ENCODE assay signal across 16 mouse cellular contexts in genomic region chr14:41094114-41094513, GRCm38 (mm10). TPM values are rescaled to one million over a fixed set of nuclear protein-coding genes. Genes with fewer than 3 reads are reported as not detected.
DNase-seq lines count a peak whose midpoint lies in the region; ATAC-seq and TF ChIP-seq lines count a peak whose summit lies in the region.
"Had no signal": no experiment of that assay in that cellular context is flagged by ENCODE, and none has a peak within 500 bp of the region (broad histone marks: within the 10 kb centered on the region; RNA-seq: fewer than 3 reads in every experiment).

No protein-coding gene starts in this region.

- TF ChIP-seq CTCF in intestine, postnatal 0 days (IDR thresholded peaks at IDR 0.05; ENCODE audit: low read depth) = peak; percentile 75
- peak; percentile 81 for TF ChIP-seq CTCF in midbrain, postnatal 0 days (IDR thresholded peaks at IDR 0.05)

- H3K4me1 ChIP-seq in intestine, postnatal 0 days (replicated peaks; ENCODE audit: control insufficient read depth, insufficient read depth, low read length) = no peaks in the 10 kb centered on the region
- no peaks in the 10 kb centered on the region for H3K4me1 ChIP-seq in intestine, embryonic 16.5 days (ENCODE audit: control insufficient read depth, insufficient read depth, low read length)
- no peaks in the 10 kb centered on the region for H3K4me1 ChIP-seq in midbrain, postnatal 0 days (ENCODE audit: insufficient read depth, low read length)
- no peaks in the 10 kb centered on the region for H3K4me1 ChIP-seq in midbrain, embryonic 16.5 days (ENCODE audit: control insufficient read depth, insufficient read depth, low read length)
- H3K4me1 ChIP-seq: intestine, embryonic 15.5 days; lung, embryonic 15.5 days; neural tube, embryonic 12.5 days had no signal

- H3K9me3 ChIP-seq in intestine, postnatal 0 days (ENCODE audit: control insufficient read depth) = no peaks in the 10 kb centered on the region
- no peaks in the 10 kb centered on the region for H3K9me3 ChIP-seq in intestine, embryonic 16.5 days (ENCODE audit: control insufficient read depth, low read length)
- no peaks in the 10 kb centered on the region for H3K9me3 ChIP-seq in midbrain, postnatal 0 days (ENCODE audit: low read length)
- H3K9me3 ChIP-seq in midbrain, embryonic 16.5 days (replicated peaks; ENCODE audit: control insufficient read depth, low read length, poor library complexity, severe bottlenecking) = no peaks in the 10 kb centered on the region
- H3K9me3 ChIP-seq: heart, embryonic 10.5 days; intestine, embryonic 15.5 days; lung, embryonic 15.5 days; neural tube, embryonic 12.5 days had no signal

- ATAC-seq in intestine, postnatal 0 days = no peak
- ATAC-seq in intestine, embryonic 16.5 days = no peak
- 0 out of 2 replicates have a peak, but pooled peaks have one; percentile 42 for ATAC-seq in midbrain, postnatal 0 days (ENCODE audit: low FRiP score)
- ATAC-seq in midbrain, embryonic 16.5 days = no peak
- ATAC-seq: intestine, embryonic 15.5 days had no signal

- no peak overlapping the region for H3K9ac ChIP-seq in intestine, postnatal 0 days (ENCODE audit: low read depth, low read length)
- no peak overlapping the region for H3K9ac ChIP-seq in intestine, embryonic 16.5 days (ENCODE audit: low read depth, low read length)
- no peak overlapping the region for H3K9ac ChIP-seq in midbrain, postnatal 0 days (replicated peaks; ENCODE audit: low read length, poor library complexity, severe bottlenecking)
- H3K9ac ChIP-seq in midbrain, embryonic 16.5 days (ENCODE audit: low read depth, low read length) = no peak overlapping the region
- H3K9ac ChIP-seq: intestine, embryonic 15.5 days; lung, embryonic 15.5 days; neural tube, embryonic 12.5 days had no signal

- H3K4me2 ChIP-seq in intestine, postnatal 0 days (replicated peaks; ENCODE audit: low read depth) = no peak overlapping the region
- H3K4me2 ChIP-seq in intestine, embryonic 16.5 days (ENCODE audit: low read depth, low read length) = no peak overlapping the region
- H3K4me2 ChIP-seq in midbrain, postnatal 0 days (ENCODE audit: low read depth, low read length, poor library complexity, severe bottlenecking) = no peak overlapping the region
- H3K4me2 ChIP-seq in midbrain, embryonic 16.5 days (ENCODE audit: low read length) = no peak overlapping the region
- H3K4me2 ChIP-seq: intestine, embryonic 15.5 days; lung, embryonic 15.5 days; neural tube, embryonic 12.5 days had no signal

- peak; percentile 30 for DNase-seq in midbrain, postnatal 0 days (ENCODE audit: low spot score)
- peak; percentile 4 for DNase-seq in brain, embryonic 18.5 days (ENCODE audit: low read depth, low spot score)
- DNase-seq in thymus, postnatal 0 days (ENCODE audit: low spot score) = no peak
- DNase-seq in thymus, adult 18-20 months = no peak
- no peak for DNase-seq in cerebellum, postnatal 36 days
- DNase-seq: cerebellum, adult 18-20 months; thymus, postnatal 36 days had no signal

- no peaks in the 10 kb centered on the region for H3K36me3 ChIP-seq in intestine, postnatal 0 days (ENCODE audit: control insufficient read depth, insufficient read depth)
- no peaks in the 10 kb centered on the region for H3K36me3 ChIP-seq in intestine, embryonic 16.5 days (ENCODE audit: control insufficient read depth, insufficient read depth, low read length)
- no peaks in the 10 kb centered on the region for H3K36me3 ChIP-seq in midbrain, postnatal 0 days (ENCODE audit: insufficient read depth, low read length)
- no peaks in the 10 kb centered on the region for H3K36me3 ChIP-seq in midbrain, embryonic 16.5 days (ENCODE audit: control insufficient read depth, insufficient read depth, low read length)
- H3K36me3 ChIP-seq: heart, embryonic 10.5 days; intestine, embryonic 15.5 days; lung, embryonic 15.5 days; neural tube, embryonic 12.5 days had no signal

- no peak overlapping the region for H3K27ac ChIP-seq in intestine, postnatal 0 days (ENCODE audit: low read depth, low read length)
- H3K27ac ChIP-seq in intestine, embryonic 16.5 days (ENCODE audit: low read length) = no peak overlapping the region
- no peak overlapping the region for H3K27ac ChIP-seq in midbrain, postnatal 0 days (ENCODE audit: low read depth, low read length)
- no peak overlapping the region for H3K27ac ChIP-seq in midbrain, embryonic 16.5 days (ENCODE audit: low read length)
- H3K27ac ChIP-seq: heart, embryonic 10.5 days; intestine, embryonic 15.5 days; lung, embryonic 15.5 days; neural tube, embryonic 12.5 days had no signal

- 46% methylated on average over 1 of the region's 1 CpGs for WGBS in intestine, postnatal 0 days
- 55% methylated on average over 1 of the region's 1 CpGs for WGBS in intestine, embryonic 16.5 days
- WGBS in midbrain, postnatal 0 days = 57% methylated on average over 1 of the region's 1 CpGs
- 58% methylated on average over 1 of the region's 1 CpGs for WGBS in midbrain, embryonic 16.5 days

- no peaks in the 10 kb centered on the region for H3K27me3 ChIP-seq in intestine, postnatal 0 days (replicated peaks; ENCODE audit: control insufficient read depth, insufficient read depth, low read length)
- H3K27me3 ChIP-seq in intestine, embryonic 16.5 days (replicated peaks; ENCODE audit: control insufficient read depth, insufficient read depth, low read length) = no peaks in the 10 kb centered on the region
- H3K27me3 ChIP-seq in midbrain, postnatal 0 days (ENCODE audit: insufficient read depth, low read length) = no peaks in the 10 kb centered on the region
- H3K27me3 ChIP-seq in midbrain, embryonic 16.5 days (ENCODE audit: control insufficient read depth, insufficient read depth, low read depth, low read length) = no peaks in the 10 kb centered on the region
- H3K27me3 ChIP-seq: intestine, embryonic 15.5 days; lung, embryonic 15.5 days; neural tube, embryonic 12.5 days had no signal

- no peak overlapping the region for H3K4me3 ChIP-seq in intestine, postnatal 0 days (ENCODE audit: low read depth, low read length)
- no peak overlapping the region for H3K4me3 ChIP-seq in intestine, embryonic 16.5 days (ENCODE audit: low read length)
- H3K4me3 ChIP-seq in midbrain, postnatal 0 days (ENCODE audit: low read depth, low read length) = no peak overlapping the region
- H3K4me3 ChIP-seq in midbrain, embryonic 16.5 days (ENCODE audit: low read depth, low read length) = no peak overlapping the region
- H3K4me3 ChIP-seq: heart, embryonic 10.5 days; intestine, embryonic 15.5 days; lung, embryonic 15.5 days; neural tube, embryonic 12.5 days had no signal

RNA-seq across cellular contexts. Expression of gene Mat1a, which starts 10.7 kb away (rescaled TPM):
- 0.08 TPM in 1 of 2 replicates, not detected in the other for polyA plus RNA-seq in intestine, postnatal 0 days (2015; fragmentation: Nextera tagmentation; extraction: Ambion mirVana)
- 2.7 and 4.0 TPM in 2 replicates for polyA plus RNA-seq in intestine, embryonic 16.5 days (2015; fragmentation: Nextera tagmentation; extraction: Ambion mirVana)
- not detected in 2 replicates for total RNA-seq in midbrain, postnatal 0 days (2014; rRNA removed)
- polyA plus RNA-seq in midbrain, postnatal 0 days (2015; fragmentation: Nextera tagmentation; extraction: Ambion mirVana) = not detected in 2 replicates
- not detected in 2 replicates for polyA plus RNA-seq in midbrain, embryonic 16.5 days (2015; fragmentation: Nextera tagmentation; extraction: Ambion mirVana)
- polyA plus RNA-seq in thymus, postnatal 0 days (2015; fragmentation: Nextera tagmentation; extraction: Ambion mirVana) = 0.42 and 0.47 TPM in 2 replicates
- total RNA-seq: layer of hippocampus, postnatal 14 days had no signal
- polyA plus RNA-seq: forebrain, embryonic 11.5 days; neural tube, embryonic 12.5 days had no signal

RNA-seq across cellular contexts. Expression of gene Dydc1, which starts 21.4 kb away (rescaled TPM):
- polyA plus RNA-seq in intestine, postnatal 0 days (2015; fragmentation: Nextera tagmentation; extraction: Ambion mirVana) = not detected in 2 replicates
- polyA plus RNA-seq in intestine, embryonic 16.5 days (2015; fragmentation: Nextera tagmentation; extraction: Ambion mirVana) = not detected in 2 replicates
- total RNA-seq in midbrain, postnatal 0 days (2014; rRNA removed) = 0.33 TPM in 1 of 2 replicates, not detected in the other
- 0.23 TPM in 1 of 2 replicates, not detected in the other for polyA plus RNA-seq in midbrain, postnatal 0 days (2015; fragmentation: Nextera tagmentation; extraction: Ambion mirVana)
- polyA plus RNA-seq in midbrain, embryonic 16.5 days (2015; fragmentation: Nextera tagmentation; extraction: Ambion mirVana) = not detected in 2 replicates
- not detected in 2 replicates for polyA plus RNA-seq in thymus, postnatal 0 days (2015; fragmentation: Nextera tagmentation; extraction: Ambion mirVana)
- total RNA-seq: layer of hippocampus, postnatal 14 days had no signal
- polyA plus RNA-seq: forebrain, embryonic 11.5 days; heart, embryonic 10.5 days; intestine, embryonic 15.5 days; lung, embryonic 15.5 days; neural tube, embryonic 12.5 days had no signal

RNA-seq across cellular contexts. Expression of gene Dydc2, which starts 25.1 kb away (rescaled TPM):
- polyA plus RNA-seq in intestine, postnatal 0 days (2015; fragmentation: Nextera tagmentation; extraction: Ambion mirVana) = not detected in 2 replicates
- 0.17 TPM in 1 of 2 replicates, not detected in the other for polyA plus RNA-seq in intestine, embryonic 16.5 days (2015; fragmentation: Nextera tagmentation; extraction: Ambion mirVana)
- not detected in 2 replicates for total RNA-seq in midbrain, postnatal 0 days (2014; rRNA removed)
- polyA plus RNA-seq in midbrain, postnatal 0 days (2015; fragmentation: Nextera tagmentation; extraction: Ambion mirVana) = 0.72 and 0.92 TPM in 2 replicates
- polyA plus RNA-seq in midbrain, embryonic 16.5 days (2015; fragmentation: Nextera tagmentation; extraction: Ambion mirVana) = 1.2 and 1.4 TPM in 2 replicates
- 0.17 and 0.32 TPM in 2 replicates for polyA plus RNA-seq in thymus, postnatal 0 days (2015; fragmentation: Nextera tagmentation; extraction: Ambion mirVana)
- polyA plus RNA-seq: intestine, embryonic 15.5 days; neural tube, embryonic 12.5 days had no signal

RNA-seq across cellular contexts. Expression of gene Sftpa1, which starts 37.5 kb away (rescaled TPM):
- 0.14 TPM in 1 of 2 replicates, not detected in the other for polyA plus RNA-seq in intestine, postnatal 0 days (2015; fragmentation: Nextera tagmentation; extraction: Ambion mirVana)
- not detected in 2 replicates for polyA plus RNA-seq in intestine, embryonic 16.5 days (2015; fragmentation: Nextera tagmentation; extraction: Ambion mirVana)
- total RNA-seq in midbrain, postnatal 0 days (2014; rRNA removed) = not detected in 2 replicates
- not detected in 2 replicates for polyA plus RNA-seq in midbrain, postnatal 0 days (2015; fragmentation: Nextera tagmentation; extraction: Ambion mirVana)
- not detected in 2 replicates for polyA plus RNA-seq in midbrain, embryonic 16.5 days (2015; fragmentation: Nextera tagmentation; extraction: Ambion mirVana)
- polyA plus RNA-seq in thymus, postnatal 0 days (2015; fragmentation: Nextera tagmentation; extraction: Ambion mirVana) = 0.65 and 0.95 TPM in 2 replicates
- total RNA-seq: layer of hippocampus, postnatal 14 days had no signal
- polyA plus RNA-seq: forebrain, embryonic 11.5 days; neural tube, embryonic 12.5 days had no signal

RNA-seq across cellular contexts. Expression of gene Mbl1, which starts 57.1 kb away (rescaled TPM):
- polyA plus RNA-seq in intestine, postnatal 0 days (2015; fragmentation: Nextera tagmentation; extraction: Ambion mirVana) = not detected in 2 replicates
- 0.21 and 0.98 TPM in 2 replicates for polyA plus RNA-seq in intestine, embryonic 16.5 days (2015; fragmentation: Nextera tagmentation; extraction: Ambion mirVana)
- not detected in 2 replicates for total RNA-seq in midbrain, postnatal 0 days (2014; rRNA removed)
- not detected in 2 replicates for polyA plus RNA-seq in midbrain, postnatal 0 days (2015; fragmentation: Nextera tagmentation; extraction: Ambion mirVana)
- polyA plus RNA-seq in midbrain, embryonic 16.5 days (2015; fragmentation: Nextera tagmentation; extraction: Ambion mirVana) = not detected in 2 replicates
- polyA plus RNA-seq in thymus, postnatal 0 days (2015; fragmentation: Nextera tagmentation; extraction: Ambion mirVana) = not detected in 2 replicates
- total RNA-seq: layer of hippocampus, postnatal 14 days had no signal
- polyA plus RNA-seq: forebrain, embryonic 11.5 days; neural tube, embryonic 12.5 days had no signal

Comparison
In these comparisons a context has a peak if more than half of its experiments do, and no peak if none do; other contexts are left out.
1. DNase-seq: peak in midbrain, postnatal 0 days (single experiment) and brain, embryonic 18.5 days (single experiment); none in thymus, postnatal 0 days (single experiment), thymus, adult 18-20 months (0 of 2) and cerebellum, postnatal 36 days (0 of 2).